ENCODE assay signal across 26 mouse cellular contexts in genomic region chr4:141860246-141860841, GRCm38 (mm10). TPM values are rescaled to one million over a fixed set of nuclear protein-coding genes. Genes with fewer than 3 reads are reported as not detected.
A peak's percentile ranks its signal among the peaks of the same experiment; 100 is the strongest.
DNase-seq lines count a peak whose midpoint lies in the region; ATAC-seq lines count a peak whose summit lies in the region.
"Had no signal": no experiment of that assay in that cellular context is flagged by ENCODE, and none has a peak within 500 bp of the region (broad histone marks: within the 10 kb centered on the region; RNA-seq: fewer than 3 reads in every experiment).

No protein-coding gene starts in this region.

- no peak overlapping the region for H3K4me3 ChIP-seq in heart, embryonic 12.5 days
- H3K4me3 ChIP-seq: embryonic facial prominence, embryonic 15.5 days; forebrain, embryonic 12.5 days; heart, embryonic 15.5 days; neural tube, embryonic 15.5 days had no signal

- 80% methylated on average over 19 of the region's 19 CpGs for WGBS in heart, embryonic 12.5 days

- no peak overlapping the region for H3K4me2 ChIP-seq in heart, embryonic 12.5 days
- H3K4me2 ChIP-seq: embryonic facial prominence, embryonic 15.5 days; forebrain, embryonic 12.5 days; heart, embryonic 15.5 days; hindbrain, embryonic 14.5 days; midbrain, embryonic 11.5 days; neural tube, embryonic 15.5 days had no signal

- H3K4me1 ChIP-seq in heart, embryonic 12.5 days (replicated peaks) = peaks cover 28% of the 10 kb centered on the region

- no peak for ATAC-seq in heart, embryonic 12.5 days (ENCODE audit: insufficient number of reproducible peaks, low FRiP score)
- ATAC-seq in monocyte, adult 5-6 weeks (replicated peaks; ENCODE audit: insufficient number of reproducible peaks, low FRiP score, low TSS enrichment, poor library complexity, severe bottlenecking) = peak; percentile 40
- ATAC-seq: CD4-positive, CD25-positive, alpha-beta regulatory T cell, adult 4 months had no signal

- H3K9ac ChIP-seq in heart, embryonic 12.5 days = 0 out of 2 replicates have a peak overlapping the region, but pooled peaks have one; percentile 25
- H3K9ac ChIP-seq: embryonic facial prominence, embryonic 15.5 days; forebrain, embryonic 12.5 days; heart, embryonic 15.5 days; hindbrain, embryonic 14.5 days; neural tube, embryonic 15.5 days had no signal

- peaks cover 61% of the 10 kb centered on the region for H3K36me3 ChIP-seq in heart, embryonic 12.5 days

- peak; percentile 38 for DNase-seq in cerebellum, adult 11-12 months
- no peak for DNase-seq in cerebellum, postnatal 4 days (ENCODE audit: low spot score in 2 of 2)
- no peak for DNase-seq in heart, postnatal 36 days
- DNase-seq in fat pad, adult 2 months (ENCODE audit: extremely low read depth, low read depth, low spot score) = peak; percentile 84
- no peak for DNase-seq in right cerebral cortex, adult 2 months (ENCODE audit: low spot score in 2 of 2)
- DNase-seq in ovary, adult 18-20 months (ENCODE audit: low spot score) = no peak
- DNase-seq: kidney, adult 8-10 months; kidney, postnatal 36 days; liver; lung, adult 2 months; lung, postnatal 36 days; retina, postnatal 1 day had no signal

- H3K9me3 ChIP-seq in heart, embryonic 12.5 days (replicated peaks) = no peaks in the 10 kb centered on the region
- H3K9me3 ChIP-seq: embryonic facial prominence, embryonic 15.5 days; forebrain, embryonic 12.5 days; heart, embryonic 15.5 days; neural tube, embryonic 15.5 days had no signal

- intact Hi-C loops in heart, postnatal 36 days (cut with DNase I) = no loop called here

- H3K27ac ChIP-seq in heart, embryonic 12.5 days (ENCODE audit: poor library complexity, severe bottlenecking) = no peak overlapping the region
- H3K27ac ChIP-seq: embryonic facial prominence, embryonic 15.5 days; forebrain, embryonic 12.5 days; heart, embryonic 15.5 days; hindbrain, embryonic 14.5 days; neural tube, embryonic 15.5 days had no signal

- H3K27me3 ChIP-seq in heart, embryonic 12.5 days (replicated peaks) = no peaks in the 10 kb centered on the region
- H3K27me3 ChIP-seq: embryonic facial prominence, embryonic 15.5 days; forebrain, embryonic 12.5 days; heart, embryonic 15.5 days; neural tube, embryonic 15.5 days had no signal

RNA-seq across cellular contexts. Expression of gene Ctrc, which starts 14.2 kb away (rescaled TPM):
- not detected in 2 replicates for polyA plus RNA-seq in heart, embryonic 12.5 days (2016; fragmentation: Nextera tagmentation; extraction: Ambion mirVana)
- total RNA-seq in heart, postnatal 36 days (2021) = not detected
- not detected in 3 replicates for total RNA-seq in monocyte, adult 5-6 weeks (2017)
- total RNA-seq: gastrocnemius, postnatal 4 days; layer of hippocampus, postnatal 10 days; left cerebral cortex, postnatal 25 days; MEL had no signal
- polyA plus RNA-seq: CD4-positive, CD25-positive, alpha-beta regulatory T cell, adult 4 months; embryonic facial prominence, embryonic 15.5 days; forebrain, embryonic 12.5 days; heart, embryonic 15.5 days; hindbrain, embryonic 14.5 days; lung, adult 2 months; midbrain, embryonic 11.5 days; neural tube, embryonic 15.5 days; urinary bladder, adult 2 months had no signal

RNA-seq across cellular contexts. Expression of gene Efhd2, which starts 14.4 kb away (rescaled TPM):
- polyA plus RNA-seq in heart, embryonic 12.5 days (2016; fragmentation: Nextera tagmentation; extraction: Ambion mirVana) = 119 and 121 TPM in 2 replicates
- total RNA-seq in heart, postnatal 36 days (2021) = 10 to 100 TPM; 20.4 to 21.3 TPM
- total RNA-seq in monocyte, adult 5-6 weeks (2017) = 190 to 273 TPM (median 198 TPM) in 3 replicates

RNA-seq across cellular contexts. Expression of gene Cela2a, which starts 34.4 kb away (rescaled TPM):
- not detected in 2 replicates for polyA plus RNA-seq in heart, embryonic 12.5 days (2016; fragmentation: Nextera tagmentation; extraction: Ambion mirVana)
- total RNA-seq in heart, postnatal 36 days (2021) = not detected
- total RNA-seq in monocyte, adult 5-6 weeks (2017) = not detected in 3 replicates
- total RNA-seq: gastrocnemius, postnatal 4 days; layer of hippocampus, postnatal 10 days; left cerebral cortex, postnatal 25 days; MEL had no signal
- polyA plus RNA-seq: CD4-positive, CD25-positive, alpha-beta regulatory T cell, adult 4 months; embryonic facial prominence, embryonic 15.5 days; forebrain, embryonic 12.5 days; hindbrain, embryonic 14.5 days; midbrain, embryonic 11.5 days; neural tube, embryonic 15.5 days had no signal

Comparison
In these comparisons a context has a peak if more than half of its experiments do, and no peak if none do; other contexts are left out.
1. DNase-seq: peak in cerebellum, adult 11-12 months (single experiment) and fat pad, adult 2 months (single experiment); none in cerebellum, postnatal 4 days (0 of 2), heart, postnatal 36 days (0 of 2), right cerebral cortex, adult 2 months (0 of 2) and ovary, adult 18-20 months (single experiment).